Mouse (Mus musculus) intestine, postnatal 0 days (tissue): ENCODE data around the gene Hba-a2. TPM values are rescaled to one million over a fixed set of nuclear protein-coding genes. Genes with fewer than 3 reads are reported as not detected.

ENCODE experiments used
- ATAC-seq: fragments of 200-750 bp; cut with Nextera tagmentation; 2 replicates; pipeline ENCODE4 v1.8.0; 2017; ENCODE audit warnings: mild to moderate bottlenecking, moderate TSS enrichment, moderate library complexity
- H3K27ac ChIP-seq: fragments of 300-500 bp; sonication (generic); 2 replicates; pipeline ENCODE4 v1.5.1; 2014; ENCODE audit warnings: mild to moderate bottlenecking, low read depth, low read length, moderate library complexity
- H3K27me3 ChIP-seq: fragments of 300-500 bp; sonication (generic); replicated peaks from 2 replicates; pipeline ENCODE4 v1.6.1; 2014; ENCODE audit warnings: low read length, mixed read lengths; ENCODE audit not compliant: control insufficient read depth, insufficient read depth
- H3K36me3 ChIP-seq: fragments of 300-500 bp; sonication (generic); 2 replicates; pipeline ENCODE4 v1.6.1; 2014; ENCODE audit warnings: mild to moderate bottlenecking, moderate library complexity; ENCODE audit not compliant: control insufficient read depth, insufficient read depth
- H3K4me1 ChIP-seq: fragments of 300-500 bp; sonication (generic); replicated peaks from 2 replicates; pipeline ENCODE4 v1.6.1; 2014; ENCODE audit warnings: antibody characterized with exemption, low read length, mixed read lengths; ENCODE audit not compliant: control insufficient read depth, insufficient read depth
- H3K4me2 ChIP-seq: fragments of 300-500 bp; sonication (generic); replicated peaks from 2 replicates; pipeline ENCODE4 v1.6.1; 2014; ENCODE audit warnings: low read depth, mild to moderate bottlenecking, moderate library complexity
- H3K4me3 ChIP-seq: fragments of 300-500 bp; sonication (generic); 2 replicates; pipeline ENCODE4 v1.5.1; 2014; ENCODE audit warnings: low read depth, low read length
- H3K9ac ChIP-seq: fragments of 300-500 bp; sonication (generic); 2 replicates; pipeline ENCODE4 v1.6.1; 2014; ENCODE audit warnings: mild to moderate bottlenecking, low read depth, low read length
- H3K9me3 ChIP-seq: fragments of 300-500 bp; sonication (generic); 2 replicates; pipeline ENCODE4 v1.6.1; 2016; ENCODE audit warnings: mixed run types; ENCODE audit not compliant: control insufficient read depth
- CTCF ChIP-seq: sonication (generic); IDR thresholded peaks from 2 replicates; pipeline ENCODE4 v1.5.1; 2016; ENCODE audit warnings: low read depth, mild to moderate bottlenecking, control low read depth, antibody characterized with exemption, moderate library complexity
- WGBS: fragments of 180-500 bp; shearing (Covaris S2); extraction: QIAGEN DNeasy Blood & Tissue Kit; methylation state at CpG from one replicate; pipeline ENCODE4 v1.1.7; 2014; 5-methylcytosine and 5-hydroxymethylcytosine counted together
- polyA plus RNA-seq: library from polyadenylated mRNA; unstranded; fragments of >200 nt; fragmentation: Nextera tagmentation; extraction: Ambion mirVana; gene quantifications from 2 replicates; pipeline ENCODE4 v1.2.1, GENCODE M21; 2015

The Hba-a2 gene
- polyA plus RNA-seq, 1 experiment from 2014 or later = 860 TPM

GRCm38 (mm10) chr11:32256566-32256965 lies 39.7 kb upstream of the Hba-a2 start:
- Histone ChIP-seq H3K4me2 (no peak overlapping the region), H3K4me1 (no peaks in the 10 kb centered on the region), H3K36me3 (peaks cover 36% of the 10 kb centered on the region), H3K9ac (no peak overlapping the region), H3K27me3 (no peaks in the 10 kb centered on the region), H3K4me3 (no peak overlapping the region), H3K27ac (no peak overlapping the region), H3K9me3 (no peaks in the 10 kb centered on the region)
- WGBS = 92% methylated on average over 3 of the region's 3 CpGs
- no peak for TF ChIP-seq CTCF
- ATAC-seq = no peak

- 69% methylated on average over 10 of the region's 10 CpGs for whole genome bisulfite sequencing
- H3K27ac ChIP-seq = no peak overlapping the region
- H3K27me3 ChIP-seq = no peaks in the 10 kb centered on the region
- no peak for ATAC-seq
- H3K4me1 ChIP-seq = peaks cover under 1% of the 10 kb centered on the region; the same call in 1 of the 2 replicates
- H3K9ac ChIP-seq = no peak overlapping the region
- H3K36me3 ChIP-seq = peaks cover 18% of the 10 kb centered on the region; the same call in 1 of the 2 replicates
- TF ChIP-seq CTCF = no peak
- no peaks in the 10 kb centered on the region for H3K9me3 ChIP-seq
- H3K4me2 ChIP-seq = no peak overlapping the region
- no peak overlapping the region for H3K4me3 ChIP-seq
Observed at GRCm38 (mm10) chr11:32262674-32263415, 33.4 kb upstream of the Hba-a2 start.

- Histone ChIP-seq H3K4me3 (no peak overlapping the region), H3K9ac (no peak overlapping the region), H3K27me3 (no peaks in the 10 kb centered on the region; the same call in 1 of the 2 replicates), H3K27ac (no peak overlapping the region), H3K4me1 (peaks cover 3% of the 10 kb centered on the region; the same call in 1 of the 2 replicates), H3K36me3 (peaks cover 17% of the 10 kb centered on the region; the same call in 1 of the 2 replicates), H3K4me2 (no peak overlapping the region), H3K9me3 (no peaks in the 10 kb centered on the region)
- no peak for TF ChIP-seq CTCF
- ATAC-seq = no peak
- 91% methylated on average over 3 of the region's 3 CpGs for WGBS
Observed at GRCm38 (mm10) chr11:32265117-32265738, 31.1 kb upstream of the Hba-a2 start.

- Histone ChIP-seq H3K9ac (no peak overlapping the region), H3K36me3 (peaks cover 14% of the 10 kb centered on the region; the same call in 1 of the 2 replicates), H3K4me3 (no peak overlapping the region), H3K4me1 (peaks cover 3% of the 10 kb centered on the region; the same call in 1 of the 2 replicates), H3K27ac (no peak overlapping the region), H3K27me3 (no peaks in the 10 kb centered on the region; the same call in 1 of the 2 replicates), H3K9me3 (no peaks in the 10 kb centered on the region), H3K4me2 (no peak overlapping the region)
- WGBS = 91% methylated on average over 6 of the region's 6 CpGs
- no peak for TF ChIP-seq CTCF
- no peak for ATAC-seq
Observed at GRCm38 (mm10) chr11:32266194-32266593, 30.1 kb upstream of the Hba-a2 start.

- Histone ChIP-seq H3K36me3 (peaks cover 10% of the 10 kb centered on the region; the same call in 1 of the 2 replicates), H3K27ac (peak overlapping the region; percentile 89; the same call in 1 of the 2 replicates)
- WGBS = 15% methylated on average over 6 of the region's 6 CpGs
Observed at GRCm38 (mm10) chr11:32266776-32267175, 29.5 kb upstream of the Hba-a2 start.

GRCm38 (mm10) chr11:32267188-32267884 lies 29.0 kb upstream of the Hba-a2 start, which contains the start of gene Nprl3:
Gene Nprl3, minus strand, starts transcription at chr11:32267707.
- Histone ChIP-seq H3K4me3 (peak within 1 kb of the TSS; percentile 84), H3K4me1 (peaks cover 3% of the 10 kb centered on the region; the same call in 1 of the 2 replicates), H3K9me3 (no peaks in the 10 kb centered on the region), H3K9ac (peak within 1 kb of the TSS; percentile 93), H3K36me3 (peaks cover 4% of the 10 kb centered on the region; the same call in 1 of the 2 replicates), H3K27ac (peak within 1 kb of the TSS; percentile 89), H3K27me3 (no peaks in the 10 kb centered on the region; the same call in 1 of the 2 replicates), H3K4me2 (peak within 1 kb of the TSS; percentile 86)
- peak; percentile 17; the same call in 1 of the 2 replicates for TF ChIP-seq CTCF
- under 1% methylated on average over 54 of the region's 54 CpGs for WGBS
- peak; percentile 99 for ATAC-seq

More at GRCm38 (mm10) chr11:32266776-32267175, 29.5 kb upstream of the Hba-a2 start:
- Histone ChIP-seq H3K9ac (peak overlapping the region; percentile 93), H3K27me3 (no peaks in the 10 kb centered on the region; the same call in 1 of the 2 replicates), H3K4me2 (peak overlapping the region; percentile 86), H3K9me3 (no peaks in the 10 kb centered on the region), H3K4me3 (peak overlapping the region; percentile 84), H3K4me1 (peaks cover 3% of the 10 kb centered on the region; the same call in 1 of the 2 replicates)
- TF ChIP-seq CTCF = no peak
- ATAC-seq = no peak
